Mouse (Mus musculus) left cerebral cortex, postnatal 36 days (tissue): ENCODE data around the gene Obp2b. TPM values are rescaled to one million over a fixed set of nuclear protein-coding genes. Genes with fewer than 3 reads are reported as not detected.
A peak's percentile ranks its signal among the peaks of the same experiment; 100 is the strongest.
"Not testable (repeated sequence)": the region's sequence is repeated elsewhere in the genome, so short reads cannot be mapped to it uniquely, and the experiment has no call there.

Experiments used
- DNase-seq, 2 experiments: peaks; one replicate each; pipeline ENCODE4 v3.0.0; 2021 to 2022; ENCODE audit warnings: low spot score in 2 of 2, mixed read lengths in 1 of 2
- intact Hi-C: fragments of 180-260 bp; cut with DNase I; formaldehyde crosslinking; loops from one replicate; pipeline ENCODE4 v1.15.1; 2025
- total RNA-seq, 2 experiments: library from RNA; stranded (reverse); gene quantifications; 2 replicates each; pipeline ENCODE4 v1.2.3; 2021

Obp2b gene
- not detected for total RNA-seq

- intact Hi-C loops = not testable (repeated sequence)
These were observed at the start of gene Obp2b for GRCm38 (mm10) chr2:25736709-25737108. Gene Obp2b (plus strand): TSS chr2:25737009.

GRCm38 (mm10) chr2:25694605-25695004, 42.2 kb upstream of the Obp2b start:
- peak; percentile 30 to 40 for DNase-seq
- intact Hi-C loops = no loop called here

More at GRCm38 (mm10) chr2:25736709-25737108, at the start of gene Obp2b:
- not testable (repeated sequence) for DNase-seq

GRCm38 (mm10) chr2:25696951-25697350, 39.9 kb upstream of the Obp2b start:
- intact Hi-C loops = no loop called here
- DNase-seq = no peak

GRCm38 (mm10) chr2:25698696-25699095, 38.1 kb upstream of the Obp2b start:
- intact Hi-C loops = loop anchor here (2.0 kb wide), 1 partner anchor 54 kb away; no protein-coding TSS in a partner anchor
- DNase-seq = no peak

- intact Hi-C loops = loop anchor here (2.0 kb wide), 1 partner anchor 53 kb away; no protein-coding TSS in a partner anchor
- DNase-seq = not testable (repeated sequence)
These were observed 37.1 kb upstream of the Obp2b start, which contains the start of gene Obp2a for GRCm38 (mm10) chr2:25699743-25700142. Gene Obp2a (plus strand): TSS chr2:25700043.

GRCm38 (mm10) chr2:25701001-25701400, 35.8 kb upstream of the Obp2b start:
- no peak for DNase-seq
- intact Hi-C loops = no loop called here

GRCm38 (mm10) chr2:25703706-25704105, 33.1 kb upstream of the Obp2b start:
- DNase-seq = no peak
- intact Hi-C loops = no loop called here

GRCm38 (mm10) chr2:25706643-25707481, 29.9 kb upstream of the Obp2b start, which contains the start of gene Bmyc:
Gene Bmyc (plus strand): TSS chr2:25706739.
- intact Hi-C loops = loop anchor here (5.0 kb wide), 1 partner anchor 135 kb away; no protein-coding TSS in a partner anchor
- peak; percentile 90 for DNase-seq

- DNase-seq = peak in 1 of 2 experiments; percentile 22
- intact Hi-C loops = loop anchor here (5.0 kb wide), 1 partner anchor 134 kb away; no protein-coding TSS in a partner anchor
These were observed 28.7 kb upstream of the Obp2b start for GRCm38 (mm10) chr2:25708121-25708520.

- intact Hi-C loops = loop anchor here (5.0 kb wide), 1 partner anchor 133 kb away; no protein-coding TSS in a partner anchor
- not testable (repeated sequence) for DNase-seq
These were observed 27.8 kb upstream of the Obp2b start for GRCm38 (mm10) chr2:25709056-25709455.

- DNase-seq = not testable (repeated sequence)
- intact Hi-C loops = loop anchor here (2.0 to 5.0 kb wide), 2 partner anchors 39 to 133 kb away; no protein-coding TSS in a partner anchor
These were observed 27.0 kb upstream of the Obp2b start for GRCm38 (mm10) chr2:25709791-25710190.

GRCm38 (mm10) chr2:25711641-25712040, 25.2 kb upstream of the Obp2b start:
- intact Hi-C loops = loop anchor here (2.0 kb wide), 1 partner anchor 37 kb away; no protein-coding TSS in a partner anchor
- DNase-seq = not testable (repeated sequence)

GRCm38 (mm10) chr2:25717222-25717621, 19.6 kb upstream of the Obp2b start:
- intact Hi-C loops = no loop called here
- no peak for DNase-seq

GRCm38 (mm10) chr2:25733199-25733930, 3.4 kb upstream of the Obp2b start:
- intact Hi-C loops = no loop called here

GRCm38 (mm10) chr2:25741671-25742070, 4.9 kb downstream of the Obp2b start:
- DNase-seq = no peak
- intact Hi-C loops = no loop called here

More at GRCm38 (mm10) chr2:25733199-25733930, 3.4 kb upstream of the Obp2b start:
- no peak for DNase-seq

- no peak for DNase-seq
- intact Hi-C loops = no loop called here
These were observed 17.4 kb downstream of the Obp2b start for GRCm38 (mm10) chr2:25754201-25754600.

GRCm38 (mm10) chr2:25758064-25758625, 21.3 kb downstream of the Obp2b start:
- intact Hi-C loops = no loop called here
- no peak for DNase-seq

- intact Hi-C loops = no loop called here
- DNase-seq = no peak
These were observed 28.5 kb downstream of the Obp2b start, which contains the start of gene Lcn3 for GRCm38 (mm10) chr2:25765269-25765668. Gene Lcn3 (plus strand): TSS chr2:25765569.

- DNase-seq = no peak
- intact Hi-C loops = no loop called here
These were observed 31.0 kb downstream of the Obp2b start for GRCm38 (mm10) chr2:25767764-25768163.
